Mouse (Mus musculus) MEL (cell line): Measurements from ENCODE around the gene Inppl1.

Source experiments
- CHD2 ChIP-seq: IDR thresholded peaks from 2 replicates; pipeline ENCODE4 v1.6.1; 2011; ENCODE audit warnings: low read length, improper control_type of control experiment
- CTCF ChIP-seq, 3 experiments: IDR thresholded peaks in 2 of 3; conservative IDR thresholded peaks in 1 of 3; 2 replicates each; pipeline ENCODE4 v1.5.1; 2011 to 2012; ENCODE audit warnings: low read length in 3 of 3, low read depth in 2 of 3, mild to moderate bottlenecking in 2 of 3, improper control_type of control experiment in 1 of 3, inconsistent platforms in 1 of 3, mixed read lengths in 1 of 3, moderate library complexity in 1 of 3; ENCODE audit not compliant: control insufficient read depth in 1 of 3, insufficient read depth in 1 of 3, poor library complexity in 1 of 3, severe bottlenecking in 1 of 3
- KAT2A ChIP-seq: conservative IDR thresholded peaks from 2 replicates; pipeline ENCODE4 v1.6.1; 2012; ENCODE audit warnings: low read depth, low read length, improper control_type of control experiment, inconsistent platforms
- MAX ChIP-seq: IDR thresholded peaks from 2 replicates; pipeline ENCODE4 v1.6.1; 2011; ENCODE audit warnings: low read length, improper control_type of control experiment
- MAZ ChIP-seq: IDR thresholded peaks from 2 replicates; pipeline ENCODE4 v1.6.1; 2012; ENCODE audit warnings: low read depth, mild to moderate bottlenecking, inconsistent platforms, low read length, improper control_type of control experiment
- MYC ChIP-seq: IDR thresholded peaks from 2 replicates; pipeline ENCODE4 v1.6.1; 2011; ENCODE audit warnings: low read depth, mild to moderate bottlenecking, low read length, improper control_type of control experiment, moderate library complexity
- NELFE ChIP-seq: IDR thresholded peaks from 2 replicates; pipeline ENCODE4 v1.6.1; 2011; ENCODE audit warnings: low read depth, low read length, improper control_type of control experiment
- POLR2A ChIP-seq, 2 experiments: IDR thresholded peaks; 2 replicates each; pipeline ENCODE4 v1.6.1; 2011 to 2012; ENCODE audit warnings: low read length in 2 of 2, mild to moderate bottlenecking in 2 of 2, control low read depth in 1 of 2, improper control_type of control experiment in 1 of 2, low read depth in 1 of 2, moderate library complexity in 1 of 2; ENCODE audit not compliant: control insufficient read depth in 1 of 2, insufficient read depth in 1 of 2, poor library complexity in 1 of 2
- RAD21 ChIP-seq: IDR thresholded peaks from 2 replicates; pipeline ENCODE4 v1.6.1; 2011; ENCODE audit warnings: mild to moderate bottlenecking, low read depth, low read length, improper control_type of control experiment
- TBP ChIP-seq: IDR thresholded peaks from 2 replicates; pipeline ENCODE4 v1.8.0; 2011; ENCODE audit warnings: low read depth, low read length, improper control_type of control experiment
- UBTF ChIP-seq: IDR thresholded peaks from 2 replicates; pipeline ENCODE4 v1.6.1; 2012; ENCODE audit warnings: low read depth, mild to moderate bottlenecking, inconsistent platforms, low read length, improper control_type of control experiment, moderate library complexity, borderline replicate concordance; ENCODE audit not compliant: insufficient read depth
- USF1 ChIP-seq: IDR thresholded peaks from 2 replicates; pipeline ENCODE4 v1.6.1; 2014; ENCODE audit warnings: low read depth, mild to moderate bottlenecking, inconsistent platforms, low read length, improper control_type of control experiment, moderate library complexity
- ZC3H11A ChIP-seq: IDR thresholded peaks from 2 replicates; pipeline ENCODE4 v1.6.1; 2012; ENCODE audit warnings: low read depth, mild to moderate bottlenecking, inconsistent platforms, low read length, improper control_type of control experiment
- ZKSCAN1 ChIP-seq: IDR thresholded peaks from 2 replicates; pipeline ENCODE4 v1.6.1; 2012; ENCODE audit warnings: low read depth, mild to moderate bottlenecking, inconsistent platforms, low read length, improper control_type of control experiment, moderate library complexity

- TF ChIP-seq CTCF (IDR thresholded peaks at IDR 0.05 in 2 of 3, conservative IDR thresholded peaks at IDR 0.05 in 1 of 3; ENCODE audit: control insufficient read depth in 1 of 3, insufficient read depth in 1 of 3, low read depth in 2 of 3, low read length in 3 of 3, poor library complexity in 1 of 3, severe bottlenecking in 1 of 3) (no peak), USF1 (no peak), POLR2A (IDR thresholded peaks at IDR 0.05; ENCODE audit: control insufficient read depth in 1 of 2, insufficient read depth in 1 of 2, low read depth in 1 of 2, low read length in 2 of 2, poor library complexity in 1 of 2) (no peak), MAZ (no peak), RAD21 (no peak), ZKSCAN1 (no peak), NELFE (no peak), KAT2A (no peak), UBTF (no peak), TBP (no peak), ZC3H11A (no peak), CHD2 (no peak), MAX (no peak), MYC (no peak)
Observed at GRCm38 (mm10) chr7:101870629-101871028, 32.6 kb upstream of the Inppl1 start, which contains the start of gene Folr1.
